ENCODE assay signal across 8 mouse cellular contexts in the genomic region with DNA sequence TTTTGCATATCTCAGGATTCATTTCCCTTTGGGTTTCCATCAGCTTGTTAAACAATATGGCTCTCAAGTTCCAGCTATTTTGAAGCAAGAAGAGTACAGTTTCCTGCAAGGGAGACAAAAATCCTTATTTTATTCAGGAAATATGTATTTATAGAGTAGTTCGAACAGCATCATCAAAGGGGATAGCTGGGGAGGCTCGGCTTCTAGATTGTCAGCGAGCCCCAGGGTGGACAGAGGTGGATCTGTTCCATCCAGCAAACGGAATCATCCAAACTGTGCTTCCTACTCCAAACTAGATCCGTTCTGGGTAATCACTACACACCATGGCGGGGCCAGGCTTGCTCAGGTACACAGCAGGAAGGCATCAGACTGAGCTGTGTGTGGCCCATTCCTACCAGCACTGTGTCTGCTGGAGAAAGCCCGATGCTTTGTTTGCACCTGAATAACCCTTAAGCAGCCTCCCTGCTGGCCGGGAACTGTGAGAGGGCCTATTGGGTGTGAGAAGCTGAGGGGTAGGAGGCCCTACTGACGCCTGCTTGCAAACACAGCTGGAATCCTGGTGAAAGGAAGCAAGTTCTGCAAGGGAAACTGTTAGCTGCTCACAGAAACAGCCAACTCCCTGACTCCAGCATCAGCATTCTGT.
DNase-seq lines count a peak whose midpoint lies in the region; ATAC-seq and TF ChIP-seq lines count a peak whose summit lies in the region.
"Had no signal": no experiment of that assay in that cellular context is flagged by ENCODE, and none has a peak within 500 bp of the region (broad histone marks: within the 10 kb centered on the region; RNA-seq: fewer than 3 reads in every experiment).

No protein-coding gene starts in this region.

- H3K9me3 ChIP-seq in heart, embryonic 13.5 days, result no peaks in the 10 kb centered on the region
- no peaks in the 10 kb centered on the region for H3K9me3 ChIP-seq in limb, embryonic 10.5 days (replicated peaks)

- peak; percentile 80 for DNase-seq in brain, embryonic 14.5 days (ENCODE audit: low read depth)
- DNase-seq in cerebellum, postnatal 36 days, result peak; percentile 36 to 55
- no peak for DNase-seq in limb, embryonic 10.5 days (ENCODE audit: low spot score)
- peak; percentile 31 for DNase-seq in right cerebral cortex, postnatal 4 days
- DNase-seq in urinary bladder, postnatal 10 days (ENCODE audit: low spot score), result no peak
- no peak for DNase-seq in thymus, postnatal 4 days

- peak overlapping the region; percentile 8 for H3K27ac ChIP-seq in heart, embryonic 13.5 days (replicated peaks)
- peak overlapping the region; percentile 67; the same call in 1 of the 2 replicates for H3K27ac ChIP-seq in limb, embryonic 10.5 days
- H3K27ac ChIP-seq: liver, embryonic 14.5 days had no signal

- no peak for TF ChIP-seq POLR2A in brain, embryonic 14.5 days (IDR thresholded peaks at IDR 0.05; ENCODE audit: borderline replicate concordance, extremely low read depth, insufficient read depth, insufficient read length, poor library complexity, severe bottlenecking)

- ATAC-seq in heart, embryonic 13.5 days (ENCODE audit: extremely low read depth, insufficient number of reproducible peaks, low FRiP score, low TSS enrichment), result no peak

- TF ChIP-seq CTCF in brain, embryonic 14.5 days (IDR thresholded peaks at IDR 0.05; ENCODE audit: borderline replicate concordance, extremely low read depth, insufficient read depth, insufficient read length), result no peak

- no peak overlapping the region for H3K9ac ChIP-seq in heart, embryonic 13.5 days
- H3K9ac ChIP-seq: liver, embryonic 14.5 days had no signal

- no peak overlapping the region for H3K4me3 ChIP-seq in heart, embryonic 13.5 days
- no peak overlapping the region for H3K4me3 ChIP-seq in limb, embryonic 10.5 days

- no peaks in the 10 kb centered on the region for H3K36me3 ChIP-seq in heart, embryonic 13.5 days
- H3K36me3 ChIP-seq in limb, embryonic 10.5 days, result no peaks in the 10 kb centered on the region

- H3K4me1 ChIP-seq in heart, embryonic 13.5 days, result peaks cover 34% of the 10 kb centered on the region
- H3K4me1 ChIP-seq in limb, embryonic 10.5 days, result peaks cover 17% of the 10 kb centered on the region

- WGBS in heart, embryonic 13.5 days, result 31% methylated on average over 9 of the region's 9 CpGs
- 21% methylated on average over 9 of the region's 9 CpGs for WGBS in limb, embryonic 10.5 days

- no peaks in the 10 kb centered on the region; the same call in 1 of the 2 replicates for H3K27me3 ChIP-seq in heart, embryonic 13.5 days (replicated peaks)
- no peaks in the 10 kb centered on the region for H3K27me3 ChIP-seq in limb, embryonic 10.5 days (ENCODE audit: low read depth, poor library complexity, severe bottlenecking)

- H3K4me2 ChIP-seq in heart, embryonic 13.5 days, result no peak overlapping the region

Comparison
In these comparisons a context has a peak if more than half of its experiments do, and no peak if none do; other contexts are left out.
1. DNase-seq: peak in brain, embryonic 14.5 days (single experiment), cerebellum, postnatal 36 days (2 of 2) and right cerebral cortex, postnatal 4 days (single experiment); none in limb, embryonic 10.5 days (single experiment), urinary bladder, postnatal 10 days (single experiment) and thymus, postnatal 4 days (single experiment).